9 mouse cellular contexts compared by ENCODE assay signal in genomic region chr2:127723193-127723592, GRCm38 (mm10). TPM values are rescaled to one million over a fixed set of nuclear protein-coding genes. Genes with fewer than 3 reads are reported as not detected.
DNase-seq lines count a peak whose midpoint lies in the region; ATAC-seq and TF ChIP-seq lines count a peak whose summit lies in the region.
"Had no signal": no experiment of that assay in that cellular context is flagged by ENCODE, and none has a peak within 500 bp of the region (broad histone marks: within the 10 kb centered on the region; RNA-seq: fewer than 3 reads in every experiment).

No protein-coding gene starts in this region.

- TF ChIP-seq CTCF in kidney, postnatal 0 days (IDR thresholded peaks at IDR 0.05; ENCODE audit: low read depth): no peak
- TF ChIP-seq CTCF in embryonic fibroblast, embryonic 13.5 days (IDR thresholded peaks at IDR 0.05; ENCODE audit: borderline replicate concordance, insufficient read depth, low read length): no peak

- no peaks in the 10 kb centered on the region for H3K9me3 ChIP-seq in kidney, postnatal 0 days (replicated peaks; ENCODE audit: low read length)
- H3K9me3 ChIP-seq: midbrain, embryonic 10.5 days had no signal

- WGBS in kidney, postnatal 0 days: 67% methylated on average over 4 of the region's 4 CpGs

- no peak for ATAC-seq in cerebellum, adult (ENCODE audit: insufficient number of reproducible peaks, low FRiP score, low TSS enrichment)
- no peak for ATAC-seq in kidney, postnatal 0 days (replicated peaks; ENCODE audit: low FRiP score, low read depth)
- peak; percentile 62 for ATAC-seq in megakaryocyte, adult 5-6 weeks (ENCODE audit: poor library complexity, severe bottlenecking)

- H3K36me3 ChIP-seq in kidney, postnatal 0 days (ENCODE audit: insufficient read depth, low read length): no peaks in the 10 kb centered on the region
- H3K36me3 ChIP-seq: midbrain, embryonic 10.5 days had no signal

- no peaks in the 10 kb centered on the region for H3K27me3 ChIP-seq in kidney, postnatal 0 days (ENCODE audit: insufficient read depth, low read length)

- H3K4me2 ChIP-seq in kidney, postnatal 0 days (ENCODE audit: low read length): no peak overlapping the region

- peak overlapping the region; percentile 84 for H3K27ac ChIP-seq in kidney, postnatal 0 days
- peak overlapping the region; percentile 37 for H3K27ac ChIP-seq in embryonic fibroblast, embryonic 13.5 days (ENCODE audit: insufficient read depth, low read length)
- H3K27ac ChIP-seq: midbrain, embryonic 10.5 days had no signal

- H3K9ac ChIP-seq in kidney, postnatal 0 days (ENCODE audit: low read depth, low read length): no peak overlapping the region

- peak; percentile 15 for DNase-seq in cerebellum, adult 9-10 months
- no peak for DNase-seq in kidney, postnatal 0 days (ENCODE audit: low spot score)
- DNase-seq in kidney, postnatal 14 days: no peak
- no peak for DNase-seq in layer of hippocampus, adult 9-11 months
- DNase-seq in adrenal gland, postnatal 36 days: no peak

- no peak for TF ChIP-seq POLR2A in embryonic fibroblast, embryonic 13.5 days (IDR thresholded peaks at IDR 0.05; ENCODE audit: low read depth, low read length)

- no peak overlapping the region for H3K4me3 ChIP-seq in kidney, postnatal 0 days (replicated peaks; ENCODE audit: low read depth, low read length)
- no peak overlapping the region for H3K4me3 ChIP-seq in embryonic fibroblast, embryonic 13.5 days (ENCODE audit: insufficient read depth, low read length)
- H3K4me3 ChIP-seq: midbrain, embryonic 10.5 days had no signal

- peaks cover 16% of the 10 kb centered on the region for H3K4me1 ChIP-seq in kidney, postnatal 0 days (replicated peaks; ENCODE audit: insufficient read depth, low read length)
- H3K4me1 ChIP-seq in embryonic fibroblast, embryonic 13.5 days (ENCODE audit: control insufficient read depth, insufficient read depth, low read length): peaks cover 19% of the 10 kb centered on the region

RNA-seq across cellular contexts. Expression of gene Mall, which starts 6.5 kb away (rescaled TPM):
- 2.0 and 2.2 TPM in 2 replicates for polyA plus RNA-seq in kidney, postnatal 0 days (2015; fragmentation: Nextera tagmentation; extraction: Ambion mirVana)
- not detected in 2 replicates for polyA plus RNA-seq in embryonic fibroblast, embryonic 13.5 days (2011; ENCODE audit: insufficient read length, low read depth, missing spikeins)
- not detected in 2 replicates for total RNA-seq in megakaryocyte, adult 5-6 weeks (2015)
- total RNA-seq in megakaryocyte, adult 5-6 weeks (2017): not detected in 2 replicates
- total RNA-seq in adrenal gland, postnatal 36 days (2021): 1 to 10 TPM in 1 of 2 experiments, under 1 TPM in 1; 0.86 to 2.2 TPM
